Mouse (Mus musculus) testis, adult 2 months (tissue): ENCODE data around the gene Rgs3.

Experiments used
- CTCF ChIP-seq: fragments of 200-500 bp; IDR thresholded peaks from 2 replicates; pipeline ENCODE4 v1.5.1; 2012; ENCODE audit warnings: low read depth, mild to moderate bottlenecking, inconsistent platforms, low read length, moderate library complexity; ENCODE audit not compliant: control insufficient read depth, insufficient read depth, insufficient replicate concordance
- POLR2A ChIP-seq: fragments of 200-500 bp; IDR thresholded peaks from 2 replicates; pipeline ENCODE4 v1.6.1; 2012; ENCODE audit warnings: low read depth, mild to moderate bottlenecking, inconsistent platforms, low read length, moderate library complexity; ENCODE audit not compliant: control insufficient read depth

DNA sequence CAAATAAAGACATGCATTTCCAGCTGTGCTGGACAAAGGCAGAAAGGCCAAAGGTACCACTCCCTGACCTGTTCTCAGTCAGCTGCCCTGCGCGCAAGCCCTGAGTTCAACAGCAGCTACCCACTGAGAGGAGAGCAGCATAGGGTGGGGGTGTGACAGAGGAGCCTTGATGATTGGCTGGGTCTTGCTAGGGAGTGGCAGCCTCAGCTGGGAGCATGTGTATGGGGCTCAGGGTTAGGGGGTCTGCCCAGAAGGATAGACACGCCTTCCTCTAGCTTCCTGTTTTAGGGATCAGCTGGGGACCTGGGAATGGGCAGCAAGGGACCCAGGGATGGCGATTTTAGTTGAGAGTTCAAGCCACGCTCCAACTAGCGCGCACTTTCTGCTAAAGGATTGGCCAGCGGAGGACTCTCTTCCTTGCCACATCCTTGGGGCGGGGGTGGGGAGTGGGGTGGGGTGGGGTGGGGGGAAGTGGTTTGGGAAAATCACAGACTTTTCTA, 113.9 kb downstream of the Rgs3 start:
- TF ChIP-seq CTCF (no peak), POLR2A (no peak)
